Mouse (Mus musculus): Measurements from ENCODE around the gene Stk32c.

The Stk32c gene

GRCm38 (mm10) chr7:139229837-139230236, 16.7 kb upstream of the Stk32c start:
- no peak for DNase-seq (ENCODE audit: low spot score in 2 of 2)

GRCm38 (mm10) chr7:139228447-139229171, 15.5 kb upstream of the Stk32c start:
- no peak for DNase-seq (ENCODE audit: low spot score in 2 of 2)

- no peak for DNase-seq (ENCODE audit: low spot score in 2 of 2)
Measured at GRCm38 (mm10) chr7:139226416-139226815, 13.3 kb upstream of the Stk32c start.

GRCm38 (mm10) chr7:139224725-139225124, 11.6 kb upstream of the Stk32c start:
- DNase-seq (ENCODE audit: low spot score in 2 of 2), result no peak

- no peak for DNase-seq (ENCODE audit: low spot score in 2 of 2)
Measured at GRCm38 (mm10) chr7:139224070-139224469, 11.0 kb upstream of the Stk32c start.

- no peak for DNase-seq (ENCODE audit: low spot score in 2 of 2)
Measured at GRCm38 (mm10) chr7:139222341-139222740, 9.2 kb upstream of the Stk32c start.

GRCm38 (mm10) chr7:139221856-139222255, 8.7 kb upstream of the Stk32c start:
- no peak for DNase-seq (ENCODE audit: low spot score in 2 of 2)

- peak in 1 of 2 experiments; percentile 32 for DNase-seq (ENCODE audit: low spot score in 2 of 2)
Measured at GRCm38 (mm10) chr7:139221072-139221471, 8.0 kb upstream of the Stk32c start.

GRCm38 (mm10) chr7:139220303-139220702, 7.2 kb upstream of the Stk32c start:
- DNase-seq (ENCODE audit: low spot score in 2 of 2), result no peak

- no peak for DNase-seq (ENCODE audit: low spot score in 2 of 2)
Measured at GRCm38 (mm10) chr7:139219486-139219885, 6.4 kb upstream of the Stk32c start.

- no peak for DNase-seq (ENCODE audit: low spot score in 2 of 2)
Measured at GRCm38 (mm10) chr7:139218641-139219415, 5.7 kb upstream of the Stk32c start.

GRCm38 (mm10) chr7:139217046-139217445, 3.9 kb upstream of the Stk32c start:
- no peak for DNase-seq (ENCODE audit: low spot score in 2 of 2)

GRCm38 (mm10) chr7:139216464-139216863, 3.4 kb upstream of the Stk32c start:
- DNase-seq (ENCODE audit: low spot score in 2 of 2), result no peak

GRCm38 (mm10) chr7:139215946-139216345, 2.8 kb upstream of the Stk32c start:
- no peak for DNase-seq (ENCODE audit: low spot score in 2 of 2)

- DNase-seq (ENCODE audit: low spot score in 2 of 2), result no peak
Measured at GRCm38 (mm10) chr7:139215516-139215915, 2.4 kb upstream of the Stk32c start.

GRCm38 (mm10) chr7:139214596-139215340, 1.7 kb upstream of the Stk32c start:
- DNase-seq (ENCODE audit: low spot score in 2 of 2), result no peak

- no peak for DNase-seq (ENCODE audit: low spot score in 2 of 2)
Measured at GRCm38 (mm10) chr7:139214160-139214559, 1.1 kb upstream of the Stk32c start.

GRCm38 (mm10) chr7:139213751-139214150, 644 bp upstream of the Stk32c start:
- DNase-seq (ENCODE audit: low spot score in 2 of 2), result no peak

- no peak for DNase-seq (ENCODE audit: low spot score in 2 of 2)
Measured at GRCm38 (mm10) chr7:139211761-139212160, 1.3 kb downstream of the Stk32c start.

- DNase-seq (ENCODE audit: low spot score in 2 of 2), result no peak
Measured at GRCm38 (mm10) chr7:139208773-139209095, 4.4 kb downstream of the Stk32c start.

GRCm38 (mm10) chr7:139208023-139208772, 4.9 kb downstream of the Stk32c start:
- DNase-seq (ENCODE audit: low spot score in 2 of 2), result no peak

- no peak for DNase-seq (ENCODE audit: low spot score in 2 of 2)
Measured at GRCm38 (mm10) chr7:139201209-139201608, 11.9 kb downstream of the Stk32c start.
